ENCODE assay signal across 8 mouse cellular contexts in the genomic region with DNA sequence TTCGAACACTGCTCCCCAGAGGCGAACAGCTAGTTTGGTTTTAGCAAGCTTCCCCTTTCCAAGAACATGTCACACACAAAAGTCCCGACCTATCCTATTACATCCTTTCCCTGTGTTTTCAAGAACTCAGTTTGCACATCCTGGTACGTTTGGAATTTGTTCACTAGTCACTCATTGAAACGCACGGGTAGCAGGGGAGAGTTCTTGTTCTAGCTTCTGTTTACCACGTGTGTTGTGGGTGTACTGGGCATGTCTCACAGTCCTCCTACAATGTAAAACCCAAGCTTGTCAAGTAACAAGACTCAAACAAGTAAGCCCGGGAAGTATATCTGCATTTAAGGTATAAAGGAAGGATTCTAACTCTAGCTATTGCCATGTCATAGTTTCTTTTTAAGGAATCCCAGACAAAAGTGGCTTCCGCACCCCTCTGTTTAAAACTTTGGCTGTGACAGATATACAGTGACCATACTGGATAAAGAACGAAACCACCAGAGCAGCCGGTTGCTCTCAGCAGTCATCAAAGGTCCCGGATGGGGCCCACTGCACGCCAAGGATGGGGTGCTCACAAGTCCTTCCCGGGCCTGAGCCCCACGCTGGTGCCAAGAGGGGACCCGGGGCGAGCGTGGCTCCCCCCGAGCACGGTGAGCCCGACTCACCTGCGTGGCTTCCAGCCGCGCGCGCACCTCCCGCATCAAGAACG. TPM values are rescaled to one million over a fixed set of nuclear protein-coding genes. Genes with fewer than 3 reads are reported as not detected.
DNase-seq lines count a peak whose midpoint lies in the region; ATAC-seq and TF ChIP-seq lines count a peak whose summit lies in the region.

No protein-coding gene starts in this region.

- no peak for TF ChIP-seq RAD21 in MEL (IDR thresholded peaks at IDR 0.05; ENCODE audit: low read depth, low read length)

- no peak for TF ChIP-seq EP300 in MEL (IDR thresholded peaks at IDR 0.05; ENCODE audit: low read depth in 1 of 2, low read length in 2 of 2)
- no peak for TF ChIP-seq EP300 in stomach, postnatal 0 days (optimal IDR thresholded peaks at IDR 0.05)

- DNase-seq in embryo, embryonic 10 days (ENCODE audit: low spot score), result peak; percentile 30
- no peak for DNase-seq in embryo, embryonic 11 days
- DNase-seq in MEL (ENCODE audit: low read depth, low spot score), result peak; percentile 77
- DNase-seq in embryo, embryonic 9.5 days (ENCODE audit: extremely low spot score), result peak; percentile 47
- peak; percentile 14 for DNase-seq in large intestine, adult 2 months (ENCODE audit: low read depth, low spot score)
- peak; percentile 18 for DNase-seq in lung, postnatal 36 days
- no peak for DNase-seq in stomach, postnatal 0 days (ENCODE audit: low spot score)

- no peak for TF ChIP-seq CTCF in MEL (IDR thresholded peaks at IDR 0.05 in 2 of 3, conservative IDR thresholded peaks at IDR 0.05 in 1 of 3; ENCODE audit: control insufficient read depth in 1 of 3, insufficient read depth in 1 of 3, low read depth in 2 of 3, low read length in 3 of 3, poor library complexity in 1 of 3, severe bottlenecking in 1 of 3)
- no peak for TF ChIP-seq CTCF in stomach, postnatal 0 days (IDR thresholded peaks at IDR 0.05; ENCODE audit: low read depth)

- peak overlapping the region; percentile 55 for H3K27ac ChIP-seq in MEL (ENCODE audit: control insufficient read depth, low read depth, low read length)
- H3K27ac ChIP-seq in heart, embryonic 14.5 days (replicated peaks in 1 of 2; ENCODE audit: control insufficient read depth in 1 of 2, insufficient read depth in 1 of 2, low read depth in 2 of 2, low read length in 2 of 2), result peak overlapping the region; percentile 30 to 79
- peak overlapping the region; percentile 92 for H3K27ac ChIP-seq in stomach, postnatal 0 days (replicated peaks)

- peaks cover 12% of the 10 kb centered on the region for H3K79me2 ChIP-seq in MEL (ENCODE audit: control insufficient read depth, insufficient read depth, low read length, poor library complexity)

- TF ChIP-seq POLR2A in MEL (IDR thresholded peaks at IDR 0.05; ENCODE audit: control insufficient read depth in 1 of 2, insufficient read depth in 1 of 2, low read depth in 1 of 2, low read length in 2 of 2, poor library complexity in 1 of 2), result no peak; a peak in 1 of 4 replicates

- peak overlapping the region; percentile 99 for H3K9ac ChIP-seq in MEL (ENCODE audit: control insufficient read depth, low read depth, low read length, poor library complexity, severe bottlenecking)
- H3K9ac ChIP-seq in heart, embryonic 14.5 days (ENCODE audit: low read length), result peak overlapping the region; percentile 98
- H3K9ac ChIP-seq in stomach, postnatal 0 days (ENCODE audit: low read length), result peak overlapping the region; percentile 95

- H3K36me3 ChIP-seq in MEL (ENCODE audit: control insufficient read depth in 1 of 2, insufficient read depth in 2 of 2, low read length in 2 of 2), result peaks cover 0 to 12% of the 10 kb centered on the region in 2 experiments; a peak in 3 of 4 replicates
- H3K36me3 ChIP-seq in heart, embryonic 14.5 days (ENCODE audit: control insufficient read depth, insufficient read depth, low read length), result peaks cover 3% of the 10 kb centered on the region; the same call in 1 of the 2 replicates
- H3K36me3 ChIP-seq in stomach, postnatal 0 days (ENCODE audit: control insufficient read depth, insufficient read depth, low read length), result no peaks in the 10 kb centered on the region

- H3K9me3 ChIP-seq in MEL (replicated peaks; ENCODE audit: insufficient read depth, low read length), result no peaks in the 10 kb centered on the region
- H3K9me3 ChIP-seq in heart, embryonic 14.5 days (ENCODE audit: control insufficient read depth, low read length), result no peaks in the 10 kb centered on the region
- H3K9me3 ChIP-seq in stomach, postnatal 0 days (ENCODE audit: control insufficient read depth, low read length), result no peaks in the 10 kb centered on the region

- 13% methylated on average over 28 of the region's 28 CpGs for WGBS in heart, embryonic 14.5 days
- WGBS in large intestine, adult 2 months, result 8% methylated on average over 28 of the region's 28 CpGs
- 9% methylated on average over 26 of the region's 28 CpGs for WGBS in stomach, postnatal 0 days

- peak overlapping the region; percentile 73 for H3K4me2 ChIP-seq in heart, embryonic 14.5 days (ENCODE audit: low read length)
- H3K4me2 ChIP-seq in stomach, postnatal 0 days (replicated peaks; ENCODE audit: low read depth), result peak overlapping the region; percentile 73

- H3K27me3 ChIP-seq in MEL (ENCODE audit: control insufficient read depth in 1 of 2, insufficient read depth in 2 of 2, low read length in 2 of 2), result no peaks in the 10 kb centered on the region
- no peaks in the 10 kb centered on the region for H3K27me3 ChIP-seq in heart, embryonic 14.5 days (ENCODE audit: control insufficient read depth, insufficient read depth, low read length)
- no peaks in the 10 kb centered on the region for H3K27me3 ChIP-seq in stomach, postnatal 0 days (ENCODE audit: control insufficient read depth, insufficient read depth, low read length)

- H3K4me3 ChIP-seq in MEL (ENCODE audit: control insufficient read depth in 1 of 2, insufficient read depth in 1 of 2, low read depth in 2 of 2, low read length in 2 of 2), result peak overlapping the region; percentile 91 to 92
- H3K4me3 ChIP-seq in heart, embryonic 14.5 days (ENCODE audit: control insufficient read depth in 1 of 2, insufficient read depth in 1 of 2, low read depth in 1 of 2, low read length in 2 of 2), result peak overlapping the region; percentile 82 to 93
- peak overlapping the region; percentile 92 for H3K4me3 ChIP-seq in stomach, postnatal 0 days (ENCODE audit: low read depth, low read length)

- H3K4me1 ChIP-seq in MEL (ENCODE audit: control insufficient read depth in 1 of 2, insufficient read depth in 2 of 2, low read length in 2 of 2), result peaks cover 0 to 7% of the 10 kb centered on the region in 2 experiments; a peak in 3 of 4 replicates
- peaks cover 2 to 18% of the 10 kb centered on the region in 2 experiments for H3K4me1 ChIP-seq in heart, embryonic 14.5 days (ENCODE audit: control insufficient read depth in 2 of 2, insufficient read depth in 2 of 2, low read length in 2 of 2)
- H3K4me1 ChIP-seq in stomach, postnatal 0 days (replicated peaks; ENCODE audit: control insufficient read depth, insufficient read depth), result 0 out of 2 replicates have a peak, but pooled peaks cover 2% of the 10 kb centered on the region

- no peak; the same call in 1 of the 2 replicates for ATAC-seq in heart, embryonic 14.5 days (ENCODE audit: insufficient number of reproducible peaks, insufficient read depth, low FRiP score, low read depth)
- ATAC-seq in stomach, postnatal 0 days (ENCODE audit: low FRiP score, low TSS enrichment), result peak; percentile 87

TF ChIP-seq in MEL, 35 proteins besides CTCF, POLR2A, EP300 and RAD21:
- TF ChIP-seq MXI1 (IDR thresholded peaks at IDR 0.05; ENCODE audit: low read depth, low read length) (peak; percentile 96), KAT2A (conservative IDR thresholded peaks at IDR 0.05; ENCODE audit: low read depth, low read length) (no peak), CHD1 (IDR thresholded peaks at IDR 0.05; ENCODE audit: low read depth, low read length) (no peak), MYC (IDR thresholded peaks at IDR 0.05; ENCODE audit: low read depth, low read length) (peak; percentile 76; the same call in 1 of the 2 replicates), ETS1 (IDR thresholded peaks at IDR 0.05; ENCODE audit: low read depth, low read length) (no peak), MAX (IDR thresholded peaks at IDR 0.05; ENCODE audit: low read length) (peak; percentile 86), HCFC1 (IDR thresholded peaks at IDR 0.05; ENCODE audit: low read depth, low read length) (no peak), JUND (IDR thresholded peaks at IDR 0.05; ENCODE audit: low read depth, low read length) (no peak), TBP (IDR thresholded peaks at IDR 0.05; ENCODE audit: low read depth, low read length) (peak; percentile 40; the same call in 1 of the 2 replicates), SIN3A (IDR thresholded peaks at IDR 0.05; ENCODE audit: low read length) (peak; percentile 71)

RNA-seq across cellular contexts. Expression of gene Thumpd2, which starts 0.5 kb away (rescaled TPM):
- 15.5 and 15.8 TPM in 2 replicates for total RNA-seq in MEL (2012; rRNA removed)
- 10 to 100 TPM in 1 of 2 experiments, not detected in 1; 15.1 TPM for polyA plus RNA-seq in MEL (2012; ENCODE audit: insufficient read depth in 1 of 2, insufficient read length in 2 of 2, low read depth in 1 of 2, low replicate concordance in 2 of 2, missing spikeins in 1 of 2)
- 11.1 and 11.3 TPM in 2 replicates for polyA plus RNA-seq in heart, embryonic 14.5 days (2014; fragmentation: Nextera tagmentation; extraction: Ambion mirVana)
- polyA plus RNA-seq in large intestine, adult 2 months (2012; rRNA removed), result 0.81 and 0.84 TPM in 2 replicates
- 6.9 and 7.5 TPM in 2 replicates for polyA plus RNA-seq in stomach, postnatal 0 days (2015; fragmentation: Nextera tagmentation; extraction: Ambion mirVana)

Comparison
In these comparisons a context has a peak if more than half of its experiments do, and no peak if none do; other contexts are left out.
1. DNase-seq: peak in embryo, embryonic 10 days (single experiment), MEL (single experiment), embryo, embryonic 9.5 days (single experiment), large intestine, adult 2 months (single experiment) and lung, postnatal 36 days (single experiment); none in embryo, embryonic 11 days (single experiment) and stomach, postnatal 0 days (single experiment).
2. Peak in every context shown above with its lines, with median percentiles within 50 percentile points of each other: H3K27ac ChIP-seq, H3K4me3 ChIP-seq and H3K9ac ChIP-seq.